Mouse (Mus musculus) heart, embryonic 13.5 days (tissue): ENCODE data around the gene Gm1673. TPM values are rescaled to one million over a fixed set of nuclear protein-coding genes. Genes with fewer than 3 reads are reported as not detected.

ENCODE experiments used
- ATAC-seq: fragments of 200-750 bp; cut with Nextera tagmentation; 2 replicates; pipeline ENCODE4 v1.8.0; 2017; ENCODE audit warnings: moderate TSS enrichment; ENCODE audit not compliant: insufficient number of reproducible peaks, low FRiP score, low TSS enrichment; ENCODE audit errors: extremely low read depth
- H3K27ac ChIP-seq: fragments of 300-500 bp; sonication (generic); replicated peaks from 2 replicates; pipeline ENCODE4 v1.5.1; 2015; ENCODE audit warnings: moderate library complexity, mild to moderate bottlenecking, inconsistent platforms
- H3K27me3 ChIP-seq: fragments of 300-500 bp; sonication (generic); replicated peaks from 2 replicates; pipeline ENCODE4 v1.6.1; 2015; ENCODE audit warnings: mild to moderate bottlenecking, inconsistent platforms
- H3K36me3 ChIP-seq: fragments of 300-500 bp; sonication (generic); 2 replicates; pipeline ENCODE4 v1.6.1; 2015; ENCODE audit warnings: mild to moderate bottlenecking, inconsistent platforms
- H3K4me1 ChIP-seq: fragments of 300-500 bp; sonication (generic); 2 replicates; pipeline ENCODE4 v1.6.1; 2015; ENCODE audit warnings: inconsistent platforms
- H3K4me2 ChIP-seq: fragments of 300-500 bp; sonication (generic); 2 replicates; pipeline ENCODE4 v1.6.1; 2015; ENCODE audit warnings: inconsistent platforms, mild to moderate bottlenecking, moderate library complexity
- H3K4me3 ChIP-seq: fragments of 300-500 bp; sonication (generic); 2 replicates; pipeline ENCODE4 v1.5.1; 2015; ENCODE audit warnings: moderate library complexity, mild to moderate bottlenecking, inconsistent platforms
- H3K9ac ChIP-seq: fragments of 300-500 bp; sonication (generic); 2 replicates; pipeline ENCODE4 v1.6.1; 2015; ENCODE audit warnings: inconsistent platforms, mild to moderate bottlenecking, moderate library complexity
- H3K9me3 ChIP-seq: fragments of 300-500 bp; sonication (generic); 2 replicates; pipeline ENCODE4 v1.6.1; 2016; ENCODE audit warnings: inconsistent platforms
- WGBS: fragments of 180-500 bp; shearing (Covaris S2); methylation state at CpG from one replicate; pipeline ENCODE4 v1.1.7; 2015; ENCODE audit warnings: mixed read lengths; 5-methylcytosine and 5-hydroxymethylcytosine counted together
- polyA plus RNA-seq: library from polyadenylated mRNA; unstranded; fragments of >200 nt; fragmentation: Nextera tagmentation; extraction: Ambion mirVana; gene quantifications from 2 replicates; pipeline ENCODE4 v1.2.1, GENCODE M21; 2015

Gene Gm1673
- polyA plus RNA-seq, 1 experiment from 2014 or later: 81.5 TPM

- H3K4me1 ChIP-seq: no peaks in the 10 kb centered on the region
- no peak overlapping the region for H3K9ac ChIP-seq
- no peaks in the 10 kb centered on the region for H3K27me3 ChIP-seq
- H3K4me3 ChIP-seq: no peak overlapping the region
- no peaks in the 10 kb centered on the region for H3K9me3 ChIP-seq
- H3K4me2 ChIP-seq: no peak overlapping the region
- no peak for ATAC-seq
- no peak overlapping the region for H3K27ac ChIP-seq
- H3K36me3 ChIP-seq: no peaks in the 10 kb centered on the region
- 64% methylated on average over 3 of the region's 3 CpGs for WGBS
These were observed 49.3 kb downstream of the Gm1673 start for GRCm38 (mm10) chr5:34032520-34032919.

Other genes starting within 250 kb of the Gm1673 start
- 40.9 and 43.5 TPM in 2 replicates for gene Letm1, start 200.6 kb upstream of the Gm1673 start, polyA plus RNA-seq
- gene Nsd2, start 162.7 kb upstream of the Gm1673 start, polyA plus RNA-seq: 26.5 and 30.3 TPM in 2 replicates
- gene Nelfa, start 47.0 kb upstream of the Gm1673 start, polyA plus RNA-seq: 33.3 and 33.5 TPM in 2 replicates
- gene Nat8l, start 12.6 kb downstream of the Gm1673 start, polyA plus RNA-seq: 0.35 and 0.70 TPM in 2 replicates
- 0.24 and 0.47 TPM in 2 replicates for gene Poln, start 186.0 kb downstream of the Gm1673 start, polyA plus RNA-seq
- 20.8 and 25.4 TPM in 2 replicates for gene Haus3, start 186.1 kb downstream of the Gm1673 start, polyA plus RNA-seq
- gene Mxd4, start 204.3 kb downstream of the Gm1673 start, polyA plus RNA-seq: 23.1 and 23.6 TPM in 2 replicates